Mouse (Mus musculus) adipocyte (in vitro differentiated cells): ENCODE measurements around the gene Psmb11.

Experiments used
- DNase-seq: peaks from one replicate; pipeline ENCODE4 v3.0.0-alpha.2; 2016; ENCODE audit warnings: low spot score

The Psmb11 gene

GRCm38 (mm10) chr14:54640946-54641304 is 19.7 kb downstream of the Psmb11 start, which contains the start of gene Gm17606:
Gene Gm17606 (plus strand): TSS chr14:54640952.
- DNase-seq, result no peak

DNA sequence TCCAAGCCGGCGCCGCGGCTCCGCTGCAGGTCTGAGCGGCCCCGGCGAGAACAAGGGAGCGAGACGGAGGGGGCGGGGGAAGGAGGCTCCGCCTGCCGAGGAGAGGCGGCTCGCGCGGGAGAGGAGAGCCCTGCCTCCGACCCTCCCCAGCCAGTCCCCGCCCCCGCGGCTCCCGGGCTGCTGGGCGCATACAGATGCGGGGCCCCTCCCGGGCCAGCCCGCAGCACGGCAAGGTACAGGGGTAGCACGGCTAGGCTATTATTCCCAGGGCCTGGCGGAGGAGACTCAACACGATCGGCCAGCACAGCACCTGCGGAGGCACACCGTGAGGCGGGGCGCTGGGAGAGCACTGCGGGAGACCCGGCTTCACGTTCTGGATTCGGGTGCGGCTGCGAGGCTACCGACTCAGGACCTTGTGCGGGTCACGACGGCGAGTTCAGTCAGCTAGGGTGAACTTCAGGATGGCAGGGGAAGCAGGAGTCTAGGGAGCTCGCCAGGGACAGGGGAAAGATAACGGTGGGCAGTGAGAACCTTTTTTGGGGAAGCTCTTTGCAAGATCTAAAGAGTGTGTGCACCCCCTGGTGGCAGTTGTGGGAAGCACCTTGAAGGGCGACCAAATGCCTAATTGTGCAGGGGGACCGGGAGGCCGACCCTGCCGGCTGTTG is 20.2 kb downstream of the Psmb11 start, which contains the start of gene Cdh24:
TSS of gene Cdh24 (minus strand) at position 60 of the 665 bp plus-strand sequence.
- DNase-seq, result peak; percentile 71

DNA sequence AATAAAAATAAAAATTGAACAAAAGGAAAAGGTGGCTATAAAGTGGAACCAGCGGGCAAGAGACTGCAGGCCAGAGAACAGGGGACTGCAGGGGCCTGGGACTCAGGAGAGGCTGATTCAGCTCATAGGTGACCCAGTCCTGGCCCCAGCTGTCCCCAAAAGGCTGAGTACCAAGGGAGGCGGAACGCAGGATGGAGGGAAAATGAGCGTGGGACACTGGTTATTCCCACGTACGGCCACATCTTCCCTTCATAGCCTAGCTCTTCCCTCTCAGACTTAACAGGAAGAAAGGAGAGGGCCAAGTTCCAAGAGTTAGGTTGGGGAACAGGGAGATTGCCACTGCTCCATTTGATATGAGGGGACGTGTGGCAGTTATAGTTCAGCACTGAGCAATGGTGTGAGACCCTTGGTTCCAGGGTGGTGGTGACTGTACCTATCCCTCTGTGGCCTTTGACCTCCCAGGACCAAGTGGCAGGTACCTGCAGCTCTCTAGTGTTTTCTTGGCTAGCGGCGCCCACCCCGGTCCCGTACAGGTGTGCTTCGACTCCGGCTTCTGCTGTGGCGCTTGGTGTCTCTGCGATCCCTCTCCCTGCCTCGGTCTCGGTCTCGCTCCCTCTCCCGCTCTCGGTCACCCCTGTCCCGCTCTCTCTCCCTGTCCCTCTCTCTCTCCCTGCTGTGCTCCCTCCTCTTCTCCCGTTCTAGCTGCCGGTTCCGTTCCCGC is 21.2 kb downstream of the Psmb11 start:
- DNase-seq, result no peak

- no peak for DNase-seq
Measured at GRCm38 (mm10) chr14:54643011-54643410, 21.8 kb downstream of the Psmb11 start.

DNA sequence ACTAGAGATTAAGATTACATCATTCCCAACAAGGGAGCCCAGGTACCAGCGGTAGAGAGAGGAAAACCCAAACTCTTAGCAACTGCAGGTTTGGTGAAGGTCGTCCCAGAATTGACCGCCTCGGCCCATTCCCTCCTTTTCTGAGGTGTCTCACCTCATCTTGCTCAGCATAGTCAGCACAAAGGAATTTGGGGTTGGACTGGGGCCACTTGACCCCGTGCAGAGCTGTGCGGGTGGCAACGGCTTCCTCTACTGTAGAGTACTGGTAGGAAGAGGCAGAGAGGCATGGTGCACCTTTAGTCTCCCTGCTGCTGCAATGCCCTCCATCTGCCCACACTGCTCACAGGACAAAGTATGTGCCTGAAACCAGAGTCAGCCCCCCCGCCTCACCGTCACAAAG is 23.1 kb downstream of the Psmb11 start:
- no peak for DNase-seq

GRCm38 (mm10) chr14:54646455-54646854 is 25.2 kb downstream of the Psmb11 start:
- no peak for DNase-seq

DNA sequence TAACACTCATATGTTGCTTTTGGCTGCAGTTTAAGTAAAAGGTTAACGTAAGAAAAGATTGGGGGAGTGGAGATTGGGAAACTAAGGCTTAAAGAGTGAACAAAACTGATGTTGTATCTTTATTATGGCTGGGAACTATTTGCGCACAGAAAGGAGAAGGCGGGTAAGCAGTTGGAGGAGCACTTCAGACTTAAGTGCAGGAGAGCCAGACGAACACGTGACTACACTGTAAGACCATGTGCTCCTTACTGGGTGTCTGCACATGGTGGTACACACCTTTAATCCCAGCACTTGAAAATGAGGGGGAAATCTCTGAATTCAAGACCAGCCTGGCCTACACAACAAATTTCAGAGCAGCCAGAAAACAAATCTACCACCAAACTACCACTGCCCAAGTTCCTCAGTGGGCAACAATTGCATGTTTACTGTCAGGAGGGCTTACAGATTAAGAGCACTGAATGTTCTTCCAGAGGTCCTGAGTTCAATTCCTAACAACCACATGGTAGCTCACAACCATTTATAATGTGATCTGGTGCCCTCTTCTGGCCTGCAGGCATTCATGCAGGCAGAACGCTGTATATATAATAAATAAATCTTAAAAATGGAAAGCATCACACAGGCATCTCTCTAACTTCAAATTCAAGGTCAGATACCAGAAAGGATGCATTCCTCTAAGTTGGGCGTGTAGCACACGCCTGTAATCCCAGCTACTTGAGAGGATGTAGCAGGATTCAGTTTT is 25.8 kb downstream of the Psmb11 start:
- DNase-seq, result no peak

DNA sequence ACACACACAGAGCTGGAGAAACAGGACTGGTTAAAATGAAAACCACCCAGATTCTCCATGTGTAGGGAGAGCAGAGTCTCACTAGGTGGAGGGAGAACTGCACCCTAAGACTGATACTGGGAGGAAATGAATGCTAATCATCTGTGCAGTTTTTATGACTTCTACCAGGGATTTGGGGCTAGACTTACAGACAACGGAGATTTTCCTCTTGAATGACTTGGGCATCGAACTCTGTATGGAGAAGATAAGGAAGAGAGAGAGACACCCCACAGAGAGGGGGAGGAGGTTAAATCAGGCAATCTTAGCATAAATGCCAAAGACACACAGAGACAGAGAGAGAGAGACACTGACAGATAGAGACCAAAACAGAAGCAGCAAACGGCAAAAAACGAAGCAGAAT is 26.7 kb downstream of the Psmb11 start:
- no peak for DNase-seq

- peak; percentile 89 for DNase-seq
Measured at GRCm38 (mm10) chr14:54650621-54651454, 29.6 kb downstream of the Psmb11 start.

- DNase-seq, result no peak
Measured at GRCm38 (mm10) chr14:54651556-54651955, 30.3 kb downstream of the Psmb11 start.

- no peak for DNase-seq
Measured at GRCm38 (mm10) chr14:54652787-54653186, 31.6 kb downstream of the Psmb11 start.

DNA sequence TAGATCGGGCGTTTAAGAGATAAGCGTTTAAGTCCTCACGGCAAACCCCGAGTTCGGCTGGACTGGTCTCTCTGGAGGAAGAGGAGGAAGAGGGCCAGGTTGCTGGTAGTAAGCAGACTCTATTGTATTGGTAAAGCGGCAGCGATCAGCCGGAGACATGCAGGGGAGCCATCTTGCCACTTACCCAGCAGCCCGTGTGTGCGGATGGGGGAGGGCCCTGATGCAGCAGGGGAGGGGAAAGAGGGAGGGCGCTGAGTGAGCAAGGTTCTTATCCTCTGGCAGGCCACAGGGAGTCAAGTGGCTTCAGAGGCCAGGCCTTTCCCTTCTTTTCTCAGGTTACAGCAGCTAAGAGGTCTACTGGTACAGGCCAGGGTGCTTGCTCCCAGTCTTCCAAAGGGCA is 32.3 kb downstream of the Psmb11 start:
- peak; percentile 80 for DNase-seq

DNA sequence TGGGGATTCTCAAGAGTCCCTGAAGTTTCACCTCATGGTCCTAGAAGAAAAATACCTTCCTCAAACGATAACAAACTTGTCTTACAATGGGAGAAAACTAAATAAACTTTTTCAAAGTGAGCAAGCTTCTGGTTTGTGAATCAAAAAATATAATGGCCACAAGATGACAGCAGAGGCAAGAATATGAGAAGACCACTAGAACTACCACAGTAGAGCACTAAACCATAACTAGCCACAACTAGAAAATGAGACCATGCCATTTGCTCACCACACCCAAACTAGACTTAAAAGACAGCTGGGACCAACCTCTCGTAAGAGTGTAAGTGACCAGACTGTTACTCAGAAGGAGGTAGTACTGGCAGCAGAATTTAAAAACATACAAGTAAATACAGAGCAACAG is 38.8 kb downstream of the Psmb11 start:
- DNase-seq, result peak; percentile 57

GRCm38 (mm10) chr14:54664477-54665222 is 43.4 kb downstream of the Psmb11 start:
- DNase-seq, result no peak

DNA sequence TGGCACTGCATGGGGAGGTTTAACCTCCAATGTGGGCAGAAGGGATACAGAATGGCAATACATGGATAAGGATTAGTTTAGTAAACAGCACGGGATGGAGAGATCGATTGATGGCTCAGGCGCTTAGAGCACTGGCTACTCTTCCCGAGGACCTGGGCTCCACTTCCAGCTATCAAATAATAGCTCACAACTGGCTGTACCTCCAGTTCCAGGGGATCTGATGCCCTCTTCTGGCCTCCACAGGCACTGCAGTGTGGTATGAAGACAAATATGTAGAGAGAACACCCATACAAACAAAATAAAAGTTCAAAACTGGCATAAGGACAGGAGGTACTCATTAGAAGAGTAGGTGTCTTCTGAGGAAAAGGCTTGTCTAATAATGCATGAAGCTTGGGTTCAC is 48.1 kb downstream of the Psmb11 start:
- DNase-seq, result no peak

- no peak for DNase-seq
Measured at GRCm38 (mm10) chr14:54674317-54674716, 53.1 kb downstream of the Psmb11 start.

DNA sequence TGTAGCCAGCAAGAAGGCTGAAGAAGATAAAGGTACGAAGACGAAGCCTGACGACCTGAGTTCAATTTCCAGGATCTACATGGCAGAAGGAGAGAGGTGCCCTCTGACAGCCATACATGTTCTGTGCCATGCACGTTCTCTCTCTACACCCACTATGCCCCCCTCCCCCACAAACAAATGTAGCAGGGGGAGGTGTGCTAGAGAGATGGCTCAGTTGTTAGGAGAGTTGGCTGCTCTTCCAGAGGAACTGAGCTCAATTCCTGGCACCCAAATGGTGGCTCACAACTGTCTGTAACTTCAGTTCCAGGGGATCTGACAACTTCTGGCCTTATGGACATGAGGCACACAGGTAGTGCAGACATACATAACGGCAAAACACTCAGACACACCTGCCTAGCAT is 55.1 kb downstream of the Psmb11 start:
- no peak for DNase-seq

- DNase-seq, result no peak
Measured at GRCm38 (mm10) chr14:54678657-54679304, 57.5 kb downstream of the Psmb11 start.
